Mouse (Mus musculus): ENCODE data around the gene Aldh1l2.
"Not testable (repeated sequence)": the region's sequence is repeated elsewhere in the genome, so short reads cannot be mapped to it uniquely, and the experiment has no call there.

The Aldh1l2 gene

GRCm38 (mm10) chr10:83533910-83534283, at the start of gene Aldh1l2:
TSS of gene Aldh1l2 (minus strand) at chr10:83534140.
- peak; percentile 88 for DNase-seq

GRCm38 (mm10) chr10:83565449-83566441, 31.8 kb upstream of the Aldh1l2 start:
- DNase-seq, result peak; percentile 16

GRCm38 (mm10) chr10:83563005-83563404, 29.1 kb upstream of the Aldh1l2 start:
- DNase-seq, result no peak

GRCm38 (mm10) chr10:83545341-83545740, 11.4 kb upstream of the Aldh1l2 start:
- no peak for DNase-seq

GRCm38 (mm10) chr10:83544103-83544479, 10.2 kb upstream of the Aldh1l2 start:
- DNase-seq, result peak; percentile 55

- DNase-seq, result peak; percentile 96
These were observed 9.6 kb upstream of the Aldh1l2 start, which contains the start of gene Washc4 for GRCm38 (mm10) chr10:83543439-83544102. TSS of gene Washc4 (plus strand) at chr10:83543752.

GRCm38 (mm10) chr10:83542241-83542640, 8.3 kb upstream of the Aldh1l2 start:
- DNase-seq, result no peak

- DNase-seq, result no peak
These were observed 6.2 kb upstream of the Aldh1l2 start for GRCm38 (mm10) chr10:83540092-83540491.

- no peak for DNase-seq
These were observed 5.5 kb upstream of the Aldh1l2 start for GRCm38 (mm10) chr10:83539311-83539980.

- peak; percentile 26 for DNase-seq
These were observed 2.5 kb upstream of the Aldh1l2 start for GRCm38 (mm10) chr10:83536436-83536835.

GRCm38 (mm10) chr10:83533258-83533909, 556 bp downstream of the Aldh1l2 start:
- peak; percentile 91 for DNase-seq

- no peak for DNase-seq
These were observed 3.5 kb downstream of the Aldh1l2 start for GRCm38 (mm10) chr10:83530384-83530967.

GRCm38 (mm10) chr10:83524238-83524637, 9.7 kb downstream of the Aldh1l2 start:
- not testable (repeated sequence) for DNase-seq

- no peak for DNase-seq
These were observed 12.9 kb downstream of the Aldh1l2 start for GRCm38 (mm10) chr10:83520990-83521389.

GRCm38 (mm10) chr10:83513736-83514135, 20.2 kb downstream of the Aldh1l2 start:
- DNase-seq, result no peak

- no peak for DNase-seq
These were observed 22.6 kb downstream of the Aldh1l2 start for GRCm38 (mm10) chr10:83511304-83511703.

GRCm38 (mm10) chr10:83508962-83509660, 24.8 kb downstream of the Aldh1l2 start:
- peak; percentile 46 for DNase-seq

GRCm38 (mm10) chr10:83497321-83497720, 36.6 kb downstream of the Aldh1l2 start:
- DNase-seq, result no peak

- no peak for DNase-seq
These were observed 43.4 kb downstream of the Aldh1l2 start for GRCm38 (mm10) chr10:83490506-83490905.

- DNase-seq, result no peak
These were observed 56.7 kb downstream of the Aldh1l2 start for GRCm38 (mm10) chr10:83477286-83477685.

- no peak for DNase-seq
These were observed 58.7 kb downstream of the Aldh1l2 start for GRCm38 (mm10) chr10:83475226-83475625.

- DNase-seq, result no peak
These were observed 76.4 kb downstream of the Aldh1l2 start for GRCm38 (mm10) chr10:83457531-83457930.
